Mouse (Mus musculus) ovary, postnatal 14 days (tissue): ENCODE data around the gene Itga4.

Experiments used
- DNase-seq: peaks from one replicate; pipeline ENCODE4 v3.0.0; 2022; ENCODE audit warnings: low spot score

The Itga4 gene

GRCm38 (mm10) chr2:79352100-79352802 is 97.0 kb downstream of the Itga4 start:
- no peak for DNase-seq

GRCm38 (mm10) chr2:79354773-79355172 is 99.5 kb downstream of the Itga4 start:
- DNase-seq, result no peak

GRCm38 (mm10) chr2:79357835-79358234 is 102.6 kb downstream of the Itga4 start:
- no peak for DNase-seq

- no peak for DNase-seq
These were observed 106.8 kb downstream of the Itga4 start for GRCm38 (mm10) chr2:79362029-79362428.

- no peak for DNase-seq
These were observed 108.7 kb downstream of the Itga4 start for GRCm38 (mm10) chr2:79363920-79364319.

- no peak for DNase-seq
These were observed 112.5 kb downstream of the Itga4 start for GRCm38 (mm10) chr2:79367451-79368450.

- no peak for DNase-seq
These were observed 113.4 kb downstream of the Itga4 start for GRCm38 (mm10) chr2:79368661-79369060.

GRCm38 (mm10) chr2:79369061-79369524 is 113.9 kb downstream of the Itga4 start:
- DNase-seq, result no peak

- no peak for DNase-seq
These were observed 114.7 kb downstream of the Itga4 start for GRCm38 (mm10) chr2:79369905-79370304.

- no peak for DNase-seq
These were observed 115.6 kb downstream of the Itga4 start for GRCm38 (mm10) chr2:79370711-79371312.

GRCm38 (mm10) chr2:79371326-79372153 is 116.3 kb downstream of the Itga4 start:
- no peak for DNase-seq

GRCm38 (mm10) chr2:79372154-79372467 is 116.9 kb downstream of the Itga4 start:
- DNase-seq, result no peak

- DNase-seq, result no peak
These were observed 117.4 kb downstream of the Itga4 start for GRCm38 (mm10) chr2:79372486-79373200.

GRCm38 (mm10) chr2:79378346-79379086 is 123.3 kb downstream of the Itga4 start:
- no peak for DNase-seq

GRCm38 (mm10) chr2:79379087-79380041 is 124.1 kb downstream of the Itga4 start:
- DNase-seq, result no peak
